Mouse (Mus musculus) bone marrow, adult 2 months (tissue): ENCODE results near the gene Prtg.

ENCODE experiments used
- CTCF ChIP-seq: fragments of 200-500 bp; IDR thresholded peaks from 2 replicates; pipeline ENCODE4 v1.5.1; 2011; ENCODE audit warnings: low read length, control low read depth; ENCODE audit not compliant: control insufficient read depth, insufficient read depth
- POLR2A ChIP-seq: fragments of 200-500 bp; IDR thresholded peaks from 2 replicates; pipeline ENCODE4 v1.6.1; 2011; ENCODE audit warnings: low read depth, mild to moderate bottlenecking, control low read depth, low read length, borderline replicate concordance; ENCODE audit not compliant: control insufficient read depth

DNA sequence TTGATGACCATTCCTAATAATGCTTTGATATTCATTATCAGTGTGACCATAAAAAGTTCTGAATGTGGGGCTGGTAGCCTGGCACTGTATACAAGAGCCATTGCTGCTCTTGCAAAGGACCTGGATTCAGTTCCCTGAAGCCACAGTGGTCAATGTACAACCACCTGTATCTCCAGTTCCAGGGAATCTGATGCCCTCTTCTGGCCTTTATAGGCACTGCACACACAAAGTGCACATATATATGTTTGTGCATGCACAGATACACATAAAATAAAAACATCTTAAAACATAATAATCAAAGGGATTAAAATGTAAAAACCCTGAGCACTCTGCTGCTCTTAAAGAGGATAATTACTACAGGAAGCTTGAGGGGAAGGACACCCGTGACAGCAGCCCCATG is 140.3 kb downstream of the Prtg start:
- no peak for TF ChIP-seq CTCF
- no peak for TF ChIP-seq POLR2A
